Mouse (Mus musculus) myocyte (in vitro differentiated cells): Measurements from ENCODE around the gene Gm20388.
A peak's percentile ranks its signal among the peaks of the same experiment; 100 is the strongest.

Experiments used
- CEBPB ChIP-seq: IDR thresholded peaks from 2 replicates; pipeline ENCODE4 v1.6.1; 2011; ENCODE audit warnings: mild to moderate bottlenecking, moderate library complexity; ENCODE audit not compliant: poor library complexity, insufficient read depth, severe bottlenecking
- E2F4 ChIP-seq: IDR thresholded peaks from one replicate; pipeline ENCODE4 v1.6.1; 2011; ENCODE audit warnings: mild to moderate bottlenecking, control low read depth, moderate library complexity; ENCODE audit not compliant: insufficient read depth
- MAX ChIP-seq: IDR thresholded peaks from one replicate; pipeline ENCODE4 v1.6.1; 2011; ENCODE audit warnings: low read depth, mild to moderate bottlenecking, control low read depth
- MYOG ChIP-seq, 3 experiments: IDR thresholded peaks; one replicate each; pipeline ENCODE4 v1.6.1; 2011; ENCODE audit warnings: control low read depth in 2 of 3, low read depth in 2 of 3, mild to moderate bottlenecking in 2 of 3; ENCODE audit not compliant: insufficient read length in 2 of 3, control insufficient read depth in 1 of 3, insufficient read depth in 1 of 3
- POLR2A ChIP-seq: IDR thresholded peaks from one replicate; pipeline ENCODE4 v1.6.1; 2011; ENCODE audit warnings: low read depth, mild to moderate bottlenecking, control low read depth, moderate library complexity; ENCODE audit not compliant: insufficient read length
- POLR2AphosphoS2 ChIP-seq: IDR thresholded peaks from one replicate; pipeline ENCODE4 v1.6.1; 2011; ENCODE audit warnings: low read depth, control low read depth; ENCODE audit not compliant: insufficient read length
- TCF12 ChIP-seq: IDR thresholded peaks from one replicate; pipeline ENCODE4 v1.6.1; 2011; ENCODE audit warnings: mild to moderate bottlenecking, control low read depth; ENCODE audit not compliant: poor library complexity, insufficient read depth, severe bottlenecking
- TCF3 ChIP-seq: IDR thresholded peaks from one replicate; pipeline ENCODE4 v1.6.1; 2011; ENCODE audit warnings: low read depth, control low read depth; ENCODE audit not compliant: insufficient read length
- USF1 ChIP-seq: IDR thresholded peaks from one replicate; pipeline ENCODE4 v1.6.1; 2011; ENCODE audit warnings: low read depth, mild to moderate bottlenecking, control low read depth, moderate library complexity

- TF ChIP-seq POLR2A (no peak), POLR2AphosphoS2 (no peak), TCF12 (no peak), MAX (no peak), E2F4 (no peak), USF1 (no peak), TCF3 (no peak), CEBPB (no peak), MYOG (IDR thresholded peaks at IDR 0.05; ENCODE audit: control insufficient read depth in 1 of 3, insufficient read depth in 1 of 3, insufficient read length in 2 of 3, low read depth in 2 of 3) (peak in 1 of 3 experiments; percentile 56)
Observed at GRCm38 (mm10) chr8:121551065-121551985, 1640.7 kb downstream of the Gm20388 start.
